Mouse (Mus musculus): Measurements from ENCODE around the gene Trpv4. TPM values are rescaled to one million over a fixed set of nuclear protein-coding genes. Genes with fewer than 3 reads are reported as not detected.
A peak's percentile ranks its signal among the peaks of the same experiment; 100 is the strongest.

Gene Trpv4
- total RNA-seq, 2 experiments from 2014 or later = 0.87 to 2.1 TPM

DNA sequence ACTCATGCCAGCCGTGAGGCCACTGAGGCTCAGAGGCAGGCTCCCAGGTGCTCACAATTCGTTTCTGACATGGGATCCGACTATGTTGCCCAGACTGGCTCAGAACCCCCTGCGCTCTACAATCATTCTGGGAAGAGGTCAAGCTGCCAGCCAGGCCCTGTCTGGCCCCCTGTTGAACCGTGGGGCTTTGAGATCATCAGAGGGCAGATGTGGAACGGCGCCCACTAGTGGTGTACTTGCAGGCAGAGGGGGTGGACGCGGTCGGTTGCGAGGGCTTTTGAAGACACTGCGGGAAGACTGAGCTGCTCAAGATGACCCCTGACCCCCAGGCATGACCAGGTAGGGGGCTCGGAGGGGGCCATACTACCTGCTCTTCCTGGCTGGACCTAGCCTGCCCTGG is 14.9 kb upstream of the Trpv4 start:
- DNase-seq = no peak
- intact Hi-C loops (cut with DNase I) = no loop called here

- intact Hi-C loops (cut with DNase I) = no loop called here
- no peak for DNase-seq
These were observed 10.8 kb upstream of the Trpv4 start for GRCm38 (mm10) chr5:114669014-114669413.

DNA sequence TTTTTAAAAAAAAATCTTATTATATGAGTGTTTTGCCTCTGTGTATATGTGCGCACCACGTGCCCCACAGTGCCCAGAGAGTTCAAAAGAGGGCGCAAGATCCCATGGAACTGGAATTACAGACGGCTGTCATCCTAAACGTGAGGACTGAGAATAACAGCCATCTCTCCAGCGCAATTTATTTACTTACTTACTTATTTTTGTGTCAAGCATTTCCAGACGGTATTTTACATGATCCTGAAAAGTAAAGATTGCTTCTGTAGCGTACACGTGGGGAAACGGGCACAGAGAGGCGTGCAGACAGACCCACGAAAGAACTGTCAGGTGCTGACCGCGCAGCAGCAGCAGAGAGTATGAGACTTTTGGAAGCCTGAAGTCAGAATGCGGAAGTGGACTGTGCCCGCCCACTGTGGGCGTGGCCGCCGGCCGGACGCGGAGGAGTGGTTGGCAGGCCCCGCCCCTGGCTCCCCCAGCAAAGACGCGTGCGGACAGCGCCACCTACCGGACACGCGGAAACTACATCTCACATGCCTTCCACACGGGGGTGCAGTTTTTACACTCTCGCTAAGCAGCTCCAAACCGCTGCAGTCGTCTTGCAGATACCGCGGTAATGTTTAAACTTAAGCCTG is 9.1 kb upstream of the Trpv4 start:
- DNase-seq = peak; percentile 97 to 100
- intact Hi-C loops (cut with DNase I) = loop anchor here (1.0 kb wide), 1 partner anchor 27 kb away; no protein-coding TSS in a partner anchor

- DNase-seq = no peak
- intact Hi-C loops (cut with DNase I) = loop anchor here (1.0 kb wide), 1 partner anchor 26 kb away; no protein-coding TSS in a partner anchor
These were observed 8.4 kb upstream of the Trpv4 start for GRCm38 (mm10) chr5:114666659-114667058.

DNA sequence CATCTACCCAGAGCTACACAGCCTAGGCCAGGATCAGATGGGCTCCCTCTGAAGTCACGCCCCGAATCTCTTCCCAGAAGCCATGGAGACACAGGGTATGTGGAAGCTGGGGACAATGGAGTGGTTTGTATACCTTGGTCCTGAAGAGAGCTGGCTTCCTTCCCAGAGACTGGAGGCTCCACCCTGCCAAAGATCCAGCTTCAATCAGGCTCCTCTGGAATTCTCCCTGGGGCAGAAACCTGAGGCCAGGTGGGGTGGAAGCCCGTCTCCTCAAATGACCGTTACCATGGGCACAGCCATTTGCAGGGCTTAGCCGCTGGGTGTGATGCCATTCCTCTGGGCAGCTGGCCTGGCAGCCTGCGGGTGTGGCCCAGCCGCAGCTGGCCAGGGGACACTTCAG is 6.5 kb upstream of the Trpv4 start:
- intact Hi-C loops (cut with DNase I) = no loop called here
- DNase-seq = no peak

- DNase-seq = no peak
- intact Hi-C loops (cut with DNase I) = no loop called here
These were observed 5.9 kb upstream of the Trpv4 start for GRCm38 (mm10) chr5:114664139-114664538.

- intact Hi-C loops (cut with DNase I) = no loop called here
- DNase-seq = no peak
These were observed 2.8 kb upstream of the Trpv4 start for GRCm38 (mm10) chr5:114661029-114661428.

GRCm38 (mm10) chr5:114657426-114657825 is 795 bp downstream of the Trpv4 start:
- DNase-seq = no peak
- intact Hi-C loops (cut with DNase I) = no loop called here

DNA sequence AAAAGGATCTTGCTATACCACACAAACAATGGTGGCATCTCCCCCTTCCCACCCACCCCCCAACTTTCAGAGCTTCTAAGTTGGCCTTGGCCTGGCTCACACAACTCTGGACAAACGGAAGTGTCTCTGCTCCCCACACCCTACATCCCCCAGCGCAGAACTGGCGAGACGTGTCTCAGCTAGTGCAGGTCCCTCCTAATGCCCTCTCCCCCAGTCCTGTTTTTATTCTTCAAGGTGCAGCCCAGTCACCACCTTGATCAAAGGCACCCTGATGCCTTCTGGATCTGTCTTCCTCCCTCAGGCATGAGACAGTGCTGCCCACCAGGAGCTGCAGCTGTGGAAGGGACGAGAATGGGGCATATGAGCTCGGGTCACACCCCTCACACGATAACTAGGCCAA is 1.9 kb downstream of the Trpv4 start:
- DNase-seq = no peak
- intact Hi-C loops (cut with DNase I) = no loop called here

DNA sequence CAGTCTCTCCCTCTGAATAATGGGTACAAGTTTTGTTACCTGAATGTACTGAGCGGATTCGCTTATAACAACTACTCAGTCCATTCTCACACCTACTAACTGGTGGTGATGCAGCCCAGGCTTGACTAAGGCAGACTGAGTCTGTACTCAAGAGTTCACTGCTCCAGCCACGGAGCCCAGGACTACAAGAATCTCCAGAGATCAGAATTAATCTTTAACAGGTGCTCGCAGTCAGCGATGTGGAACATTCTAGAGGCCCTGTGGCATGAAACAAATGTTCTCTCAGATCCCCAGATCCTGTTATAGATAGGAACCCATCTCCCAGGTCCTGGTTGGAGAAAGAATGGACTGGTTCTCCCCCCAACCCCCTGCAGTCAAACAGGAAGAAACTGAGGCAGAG is 2.5 kb downstream of the Trpv4 start:
- intact Hi-C loops (cut with DNase I) = no loop called here
- no peak for DNase-seq

GRCm38 (mm10) chr5:114653656-114654437 is 4.4 kb downstream of the Trpv4 start:
- intact Hi-C loops (cut with DNase I) = no loop called here
- DNase-seq = no peak

DNA sequence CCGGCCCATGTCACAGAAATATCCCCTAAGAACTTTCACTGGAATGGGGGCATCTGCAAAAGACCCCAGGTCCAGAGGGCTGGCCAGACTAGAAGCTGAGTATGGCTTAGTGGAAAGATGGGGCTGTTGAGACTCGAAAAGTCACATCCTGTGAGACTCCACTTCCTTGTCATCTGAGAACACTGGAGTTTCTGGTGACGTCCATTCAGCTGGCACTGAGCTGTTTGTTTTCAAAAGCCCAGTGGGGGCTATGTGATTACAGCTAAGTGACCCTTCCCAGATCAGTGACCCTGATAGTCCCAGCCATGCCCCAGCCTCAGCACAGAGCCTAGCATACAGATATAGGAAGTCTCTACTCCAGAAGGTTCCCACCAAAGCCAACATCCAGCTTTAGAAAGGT is 6.8 kb downstream of the Trpv4 start:
- DNase-seq = no peak
- intact Hi-C loops (cut with DNase I) = no loop called here

GRCm38 (mm10) chr5:114651002-114651401 is 7.2 kb downstream of the Trpv4 start:
- intact Hi-C loops (cut with DNase I) = no loop called here
- DNase-seq = no peak

GRCm38 (mm10) chr5:114648728-114649311 is 9.4 kb downstream of the Trpv4 start:
- intact Hi-C loops (cut with DNase I) = no loop called here
- DNase-seq = peak in 1 of 2 experiments; percentile 4

- intact Hi-C loops (cut with DNase I) = no loop called here
- peak in 1 of 2 experiments; percentile 8 for DNase-seq
These were observed 10.8 kb downstream of the Trpv4 start for GRCm38 (mm10) chr5:114647211-114647974.

GRCm38 (mm10) chr5:114645916-114646315 is 12.3 kb downstream of the Trpv4 start:
- intact Hi-C loops (cut with DNase I) = no loop called here

GRCm38 (mm10) chr5:114644918-114645317 is 13.3 kb downstream of the Trpv4 start:
- no peak for DNase-seq
- intact Hi-C loops (cut with DNase I) = no loop called here

More at GRCm38 (mm10) chr5:114645916-114646315, 12.3 kb downstream of the Trpv4 start:
- DNase-seq = no peak

GRCm38 (mm10) chr5:114640809-114641208 is 17.4 kb downstream of the Trpv4 start:
- no peak for DNase-seq
- intact Hi-C loops (cut with DNase I) = loop anchor here (1.0 kb wide), 1 partner anchor 26 kb away; no protein-coding TSS in a partner anchor

DNA sequence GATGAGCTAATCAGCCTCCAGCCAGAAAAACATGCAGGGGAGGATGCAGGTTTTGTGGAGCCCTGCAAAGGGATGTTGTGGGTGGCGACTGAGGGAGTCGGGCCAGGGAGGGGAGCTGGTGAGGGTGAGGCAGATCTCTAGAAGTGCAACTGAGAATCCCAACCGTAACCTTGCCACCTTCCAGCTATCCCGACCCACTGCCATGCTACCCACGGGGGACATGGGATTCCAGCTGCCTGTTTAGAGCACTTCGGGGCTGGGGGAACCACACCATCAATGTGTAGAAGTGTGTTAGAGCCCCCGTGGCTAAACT is 18.6 kb downstream of the Trpv4 start:
- DNase-seq = no peak
- intact Hi-C loops (cut with DNase I) = no loop called here

DNA sequence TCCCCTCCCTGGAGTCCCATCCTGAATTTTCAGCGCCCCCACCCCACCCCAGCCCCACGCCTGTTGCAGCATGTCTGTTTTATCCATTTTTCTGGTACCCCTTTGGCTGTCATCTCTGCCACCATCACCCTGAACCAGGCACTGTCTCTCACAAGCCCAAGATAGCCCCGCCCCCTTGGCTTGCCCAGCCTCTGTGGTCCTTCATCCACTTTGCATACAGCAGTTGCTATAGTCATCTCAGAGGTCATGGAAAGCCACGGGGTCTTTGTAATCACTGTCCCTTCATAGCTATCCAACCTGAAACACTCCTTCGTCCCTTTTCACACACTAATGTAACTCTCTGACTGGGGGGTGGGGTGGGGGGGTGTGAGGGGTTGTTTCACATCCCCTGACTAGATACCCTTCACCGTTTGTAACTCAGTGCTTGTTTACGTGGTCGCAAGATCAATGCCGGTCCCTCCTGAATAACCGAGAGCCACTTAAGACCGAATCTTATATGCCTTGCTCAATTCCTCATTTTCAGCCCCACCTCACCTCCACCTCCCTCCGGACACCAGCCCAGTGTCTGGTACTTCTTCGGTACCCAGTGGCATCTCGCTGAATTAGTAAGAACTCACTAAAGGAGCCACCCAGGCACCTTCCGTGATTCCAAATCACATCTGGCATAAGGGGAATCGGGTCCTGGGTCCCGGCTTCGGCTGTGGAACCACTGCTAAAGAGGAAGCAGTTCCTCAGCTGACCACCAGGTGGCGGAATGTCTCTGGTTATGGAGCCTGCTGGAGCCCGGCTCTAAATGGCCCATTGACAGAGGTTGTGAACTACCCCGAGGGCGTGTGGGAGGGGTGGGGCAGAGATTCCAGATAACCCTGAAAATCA is 19.2 kb downstream of the Trpv4 start:
- intact Hi-C loops (cut with DNase I) = no loop called here
- peak; percentile 82 for DNase-seq
